Mouse (Mus musculus) forebrain, embryonic 13.5 days (tissue): Measurements from ENCODE around the gene Rasip1. TPM values are rescaled to one million over a fixed set of nuclear protein-coding genes. Genes with fewer than 3 reads are reported as not detected.

Experiments
- ATAC-seq: fragments of 200-750 bp; cut with Nextera tagmentation; 2 replicates; pipeline ENCODE4 v1.8.0; 2017
- H3K27ac ChIP-seq: fragments of 300-500 bp; sonication (generic); 2 replicates; pipeline ENCODE4 v1.5.1; 2015; ENCODE audit warnings: inconsistent platforms, mild to moderate bottlenecking, moderate library complexity
- H3K27me3 ChIP-seq: fragments of 300-500 bp; sonication (generic); 2 replicates; pipeline ENCODE4 v1.6.1; 2015; ENCODE audit warnings: mild to moderate bottlenecking, inconsistent platforms
- H3K36me3 ChIP-seq: fragments of 300-500 bp; sonication (generic); 2 replicates; pipeline ENCODE4 v1.6.1; 2015; ENCODE audit warnings: mild to moderate bottlenecking, inconsistent platforms; ENCODE audit not compliant: poor library complexity, severe bottlenecking
- H3K4me1 ChIP-seq: fragments of 300-500 bp; sonication (generic); 2 replicates; pipeline ENCODE4 v1.6.1; 2015; ENCODE audit warnings: inconsistent platforms
- H3K4me2 ChIP-seq: fragments of 300-500 bp; sonication (generic); 2 replicates; pipeline ENCODE4 v1.6.1; 2015; ENCODE audit warnings: inconsistent platforms, mild to moderate bottlenecking, moderate library complexity
- H3K4me3 ChIP-seq: fragments of 300-500 bp; sonication (generic); 2 replicates; pipeline ENCODE4 v1.5.1; 2015; ENCODE audit warnings: mild to moderate bottlenecking, inconsistent platforms
- H3K9ac ChIP-seq: fragments of 300-500 bp; sonication (generic); 2 replicates; pipeline ENCODE4 v1.6.1; 2015; ENCODE audit warnings: mild to moderate bottlenecking, inconsistent platforms
- H3K9me3 ChIP-seq: fragments of 300-500 bp; sonication (generic); replicated peaks from 2 replicates; pipeline ENCODE4 v1.6.1; 2016; ENCODE audit warnings: inconsistent platforms
- WGBS: fragments of 180-500 bp; shearing (Covaris S2); methylation state at CpG from one replicate; pipeline ENCODE4 v1.1.7; 2015; 5-methylcytosine and 5-hydroxymethylcytosine counted together
- polyA plus RNA-seq: library from polyadenylated mRNA; unstranded; fragments of >200 nt; fragmentation: Nextera tagmentation; extraction: Ambion mirVana; gene quantifications from 2 replicates; pipeline ENCODE4 v1.2.1, GENCODE M21; 2015

Gene Rasip1
- polyA plus RNA-seq, result 5.7 TPM in 2 replicates

DNA sequence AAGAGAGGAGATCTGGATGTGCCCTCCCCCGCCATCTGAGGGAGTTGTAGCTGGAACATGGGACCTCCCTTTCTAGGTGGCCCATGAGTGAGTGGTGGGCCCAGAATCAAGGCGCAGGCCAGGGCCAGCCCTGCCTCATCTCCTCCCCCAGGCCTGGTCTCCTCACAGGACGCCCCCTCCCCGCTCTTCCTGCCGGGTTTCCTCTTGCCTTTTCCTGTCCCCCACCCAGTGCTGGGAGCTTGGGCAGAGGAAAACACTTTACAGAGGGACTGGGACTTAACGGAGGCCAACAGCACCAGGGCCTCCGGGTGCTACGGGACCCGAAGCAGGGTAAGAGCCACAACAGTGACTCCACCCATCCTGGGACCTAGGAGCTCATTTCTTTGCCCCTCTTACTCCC lies at the start of gene Rasip1:
Gene Rasip1, plus strand, starts transcription at position 228 of the 400 bp plus-strand sequence.
- peaks cover 26% of the 10 kb centered on the region for H3K27me3 ChIP-seq
- H3K36me3 ChIP-seq, result no peaks in the 10 kb centered on the region
- H3K4me2 ChIP-seq, result peak within 1 kb of the TSS; percentile 88
- H3K4me3 ChIP-seq, result peak within 1 kb of the TSS; percentile 55
- no peak for ATAC-seq
- H3K27ac ChIP-seq, result peak within 1 kb of the TSS; percentile 84
- H3K4me1 ChIP-seq, result peaks cover 8% of the 10 kb centered on the region
- peak within 1 kb of the TSS; percentile 78 for H3K9ac ChIP-seq
- H3K9me3 ChIP-seq, result no peaks in the 10 kb centered on the region
- 87% methylated on average over 9 of the region's 9 CpGs for WGBS

DNA sequence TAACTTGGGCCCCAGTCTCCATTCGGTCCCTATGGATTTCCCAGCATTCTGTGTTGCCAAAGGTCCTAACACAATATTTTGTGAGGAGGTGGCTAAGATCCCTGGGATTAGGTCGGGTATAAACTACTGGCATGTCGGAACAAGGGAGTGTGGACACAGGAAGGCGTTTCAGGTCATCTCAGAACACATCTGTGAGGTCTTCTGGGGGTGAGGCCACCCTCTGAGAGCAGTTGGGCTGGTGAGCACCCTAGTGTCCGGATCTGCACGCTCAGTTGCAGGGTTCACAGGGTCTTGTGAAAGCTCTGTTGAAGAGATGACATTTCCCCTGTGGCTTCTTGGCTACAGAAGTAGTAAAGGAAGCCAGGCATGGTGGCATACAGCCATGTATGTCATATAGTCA lies 41.4 kb upstream of the Rasip1 start:
- Histone ChIP-seq H3K27ac (no peak overlapping the region), H3K4me3 (no peak overlapping the region), H3K4me1 (peaks cover 6% of the 10 kb centered on the region; the same call in 1 of the 2 replicates), H3K4me2 (no peak overlapping the region), H3K9ac (no peak overlapping the region), H3K36me3 (peaks cover 35% of the 10 kb centered on the region), H3K27me3 (no peaks in the 10 kb centered on the region), H3K9me3 (no peaks in the 10 kb centered on the region)
- no peak for ATAC-seq
- 90% methylated on average over 6 of the region's 6 CpGs for WGBS

DNA sequence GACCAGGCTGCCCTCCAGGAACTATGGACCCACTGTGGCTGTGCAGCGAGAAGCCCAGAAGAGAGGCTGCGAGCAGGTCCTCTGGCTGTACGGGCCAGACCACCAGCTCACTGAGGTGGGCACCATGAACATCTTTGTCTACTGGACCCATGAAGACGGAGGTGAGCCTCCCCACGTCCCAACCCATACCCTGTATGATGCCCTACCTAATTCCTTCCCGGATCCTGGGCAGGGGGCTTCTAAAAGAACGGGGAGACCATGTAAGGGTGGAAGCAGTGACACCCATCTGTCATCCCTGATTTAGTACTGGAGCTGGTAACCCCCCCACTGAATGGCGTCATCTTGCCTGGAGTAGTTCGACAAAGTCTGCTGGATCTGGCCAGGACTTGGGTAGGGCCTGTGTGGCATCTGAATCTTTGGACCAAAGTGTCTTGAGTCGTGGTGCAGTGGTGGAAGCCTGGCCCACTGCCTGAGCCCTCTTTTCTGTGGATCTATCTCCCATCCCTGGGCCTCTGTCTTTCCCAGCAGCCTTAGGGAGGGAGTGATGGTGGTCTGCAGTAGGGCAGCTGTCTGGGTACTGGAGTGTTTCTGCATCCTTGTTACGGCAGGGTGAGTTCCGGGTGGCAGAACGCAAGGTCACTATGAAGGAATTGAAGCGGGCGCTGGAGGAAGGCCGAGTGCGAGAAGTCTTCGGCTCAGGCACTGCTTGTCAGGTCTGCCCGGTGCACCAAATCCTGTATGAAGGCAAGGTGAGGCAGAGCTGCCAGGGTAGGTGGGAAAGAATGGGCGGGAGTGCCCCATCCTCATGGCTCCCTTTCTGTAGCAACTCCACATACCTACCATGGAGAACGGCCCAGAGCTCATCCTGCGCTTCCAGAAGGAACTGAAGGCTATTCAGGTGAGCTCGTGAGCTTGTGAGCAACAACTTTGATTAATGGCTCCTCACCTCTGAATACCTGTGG lies 39.4 kb upstream of the Rasip1 start:
- Histone ChIP-seq H3K9me3 (no peaks in the 10 kb centered on the region), H3K4me2 (no peak overlapping the region), H3K36me3 (peaks cover 35% of the 10 kb centered on the region), H3K4me1 (peaks cover 6% of the 10 kb centered on the region; the same call in 1 of the 2 replicates), H3K9ac (no peak overlapping the region), H3K4me3 (no peak overlapping the region), H3K27ac (no peak overlapping the region), H3K27me3 (no peaks in the 10 kb centered on the region)
- ATAC-seq, result no peak
- WGBS, result 94% methylated on average over 23 of the region's 23 CpGs

DNA sequence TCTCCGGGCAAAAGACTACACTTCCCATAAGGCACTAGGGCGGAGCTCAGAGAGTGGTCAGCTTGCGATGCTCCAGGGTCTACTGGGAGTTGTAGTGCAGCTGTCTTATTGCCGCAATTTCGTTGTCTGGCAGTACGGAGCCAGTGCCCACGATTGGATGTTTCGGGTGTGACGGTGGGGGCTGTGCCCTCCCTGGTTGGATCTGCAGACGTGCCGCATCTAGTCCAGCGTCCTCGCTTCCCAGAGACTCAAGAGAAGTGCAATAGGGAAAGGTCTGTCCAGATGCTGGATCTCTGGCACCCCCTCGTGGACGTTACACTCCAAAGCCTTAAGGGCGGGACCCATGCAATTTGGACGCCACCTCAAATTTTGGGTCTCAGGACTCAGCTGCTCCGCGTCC lies 38.1 kb upstream of the Rasip1 start:
- H3K27me3 ChIP-seq, result no peaks in the 10 kb centered on the region
- H3K9ac ChIP-seq, result peak overlapping the region; percentile 48; the same call in 1 of the 2 replicates
- peaks cover 6% of the 10 kb centered on the region; the same call in 1 of the 2 replicates for H3K4me1 ChIP-seq
- H3K27ac ChIP-seq, result peak overlapping the region; percentile 11; the same call in 1 of the 2 replicates
- peak; percentile 99 for ATAC-seq
- 5% methylated on average over 19 of the region's 19 CpGs for WGBS
- no peaks in the 10 kb centered on the region for H3K9me3 ChIP-seq
- H3K36me3 ChIP-seq, result peaks cover 35% of the 10 kb centered on the region
- H3K4me3 ChIP-seq, result peak overlapping the region; percentile 34
- peak overlapping the region; percentile 57 for H3K4me2 ChIP-seq

DNA sequence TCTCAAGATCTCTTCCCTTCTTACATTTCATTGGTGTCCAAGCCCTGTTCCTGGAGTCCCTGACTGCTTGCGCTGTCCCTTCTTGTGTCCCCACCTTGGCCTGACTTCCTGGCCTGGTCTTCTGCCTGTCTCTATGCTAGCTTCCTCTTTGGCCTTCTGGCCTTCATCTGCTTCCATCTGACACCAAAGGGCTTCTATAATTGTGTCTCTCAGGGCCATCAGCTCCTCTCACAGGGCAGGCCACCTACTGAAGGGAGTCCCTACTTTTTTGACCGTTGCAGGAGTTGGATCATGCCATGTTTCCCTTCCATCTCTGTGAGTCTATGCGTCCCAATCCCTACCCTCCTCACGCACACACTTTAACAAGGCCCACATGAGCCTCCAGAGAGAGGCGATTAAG lies 37.4 kb upstream of the Rasip1 start:
- ATAC-seq, result no peak
- 0 out of 2 replicates have a peak overlapping the region, but pooled peaks have one; percentile 48 for H3K9ac ChIP-seq
- H3K4me2 ChIP-seq, result no peak overlapping the region
- peaks cover 6% of the 10 kb centered on the region; the same call in 1 of the 2 replicates for H3K4me1 ChIP-seq
- H3K36me3 ChIP-seq, result peaks cover 31% of the 10 kb centered on the region
- H3K9me3 ChIP-seq, result no peaks in the 10 kb centered on the region
- 95% methylated on average over 5 of the region's 5 CpGs for WGBS
- H3K27me3 ChIP-seq, result no peaks in the 10 kb centered on the region
- H3K4me3 ChIP-seq, result no peak overlapping the region
- no peak overlapping the region for H3K27ac ChIP-seq

DNA sequence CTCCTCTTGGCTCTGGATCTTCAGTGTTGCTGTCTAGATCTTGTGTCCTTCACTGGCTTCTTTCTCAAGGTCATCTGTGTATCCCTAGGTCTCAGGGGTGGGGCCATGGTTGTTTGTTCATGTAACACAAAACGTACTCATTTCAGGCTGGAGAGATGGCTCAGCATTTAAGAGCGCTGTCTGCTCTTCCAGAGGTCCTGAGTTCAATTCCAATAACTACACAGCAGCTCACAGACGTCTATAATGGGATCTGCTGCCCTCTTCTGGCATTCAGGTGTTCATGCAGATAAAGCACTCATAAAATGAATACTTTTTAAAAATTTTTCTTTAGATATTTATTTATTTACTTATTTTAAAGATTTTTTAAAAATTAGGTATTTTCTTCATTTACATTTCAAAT lies 36.4 kb upstream of the Rasip1 start:
- 64% methylated on average over 3 of the region's 3 CpGs for WGBS
- Histone ChIP-seq H3K9ac (no peak overlapping the region), H3K9me3 (no peaks in the 10 kb centered on the region), H3K27me3 (no peaks in the 10 kb centered on the region), H3K4me2 (no peak overlapping the region), H3K27ac (no peak overlapping the region), H3K4me3 (no peak overlapping the region), H3K4me1 (peaks cover 6% of the 10 kb centered on the region; the same call in 1 of the 2 replicates), H3K36me3 (peaks cover 22% of the 10 kb centered on the region)
- ATAC-seq, result no peak

DNA sequence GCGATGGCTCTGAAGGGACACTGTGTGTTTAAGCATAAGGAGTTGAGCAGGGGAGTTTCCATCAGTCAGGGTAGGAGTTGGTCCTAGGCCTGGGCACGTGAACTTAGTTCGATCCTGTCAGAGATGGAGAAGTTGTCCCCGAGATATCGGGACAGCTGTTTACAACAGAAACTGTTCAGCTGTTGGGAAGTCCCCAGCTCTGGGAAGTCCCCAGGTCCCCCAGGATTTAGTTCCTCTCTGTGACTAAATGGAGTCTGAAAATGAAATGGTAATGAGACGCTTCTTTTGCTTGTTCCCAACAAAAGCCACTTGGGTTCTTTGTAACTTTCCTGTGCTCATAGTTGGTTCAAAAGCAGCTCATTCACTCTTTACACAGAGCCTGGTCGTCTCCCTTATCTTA lies 35.4 kb upstream of the Rasip1 start:
- ATAC-seq, result no peak
- no peak overlapping the region for H3K9ac ChIP-seq
- peaks cover 6% of the 10 kb centered on the region; the same call in 1 of the 2 replicates for H3K4me1 ChIP-seq
- no peaks in the 10 kb centered on the region for H3K27me3 ChIP-seq
- H3K4me3 ChIP-seq, result no peak overlapping the region
- no peak overlapping the region for H3K27ac ChIP-seq
- no peaks in the 10 kb centered on the region for H3K9me3 ChIP-seq
- peaks cover 12% of the 10 kb centered on the region for H3K36me3 ChIP-seq
- no peak overlapping the region for H3K4me2 ChIP-seq
- WGBS, result 82% methylated on average over 7 of the region's 7 CpGs

DNA sequence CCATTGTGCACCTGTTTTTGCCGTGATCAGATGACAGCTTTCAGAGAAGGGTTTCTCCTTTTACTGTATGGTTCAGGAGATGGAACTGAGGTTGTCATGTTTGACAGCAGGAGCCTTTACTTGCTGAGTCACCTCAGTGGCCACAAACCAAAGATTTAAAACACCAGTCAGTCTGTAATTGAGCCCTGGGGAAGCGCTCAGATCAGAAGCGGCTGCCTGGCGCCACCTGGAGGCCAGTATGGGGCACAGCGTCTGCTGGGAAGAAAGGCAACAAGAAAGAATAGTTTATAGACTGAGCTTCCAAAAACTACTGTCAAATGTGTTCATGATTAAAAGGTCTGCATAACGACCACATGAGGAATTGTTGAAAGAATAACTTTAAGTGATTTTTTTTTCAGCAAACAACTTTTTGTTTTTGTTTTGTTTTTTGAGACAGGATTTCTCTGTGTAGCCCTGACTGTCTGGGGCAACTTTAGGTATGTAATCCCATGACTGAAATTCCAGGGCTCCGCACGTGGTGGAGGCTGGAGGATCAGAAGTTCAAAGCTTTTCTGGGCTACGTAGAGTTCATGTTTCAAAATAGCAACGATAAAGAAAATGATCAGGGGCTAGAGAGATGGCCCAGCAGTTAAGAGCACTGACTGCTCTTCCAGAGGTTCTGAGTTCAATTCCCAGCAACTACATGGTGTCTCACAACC lies 34.0 kb upstream of the Rasip1 start:
- Histone ChIP-seq H3K9ac (no peak overlapping the region), H3K4me2 (no peak overlapping the region), H3K4me1 (peaks cover 6% of the 10 kb centered on the region; the same call in 1 of the 2 replicates), H3K9me3 (no peaks in the 10 kb centered on the region), H3K27me3 (no peaks in the 10 kb centered on the region), H3K36me3 (0 out of 2 replicates have a peak, but pooled peaks cover under 1% of the 10 kb centered on the region), H3K4me3 (no peak overlapping the region), H3K27ac (no peak overlapping the region)
- WGBS, result 28% methylated on average over 10 of the region's 10 CpGs
- no peak for ATAC-seq

DNA sequence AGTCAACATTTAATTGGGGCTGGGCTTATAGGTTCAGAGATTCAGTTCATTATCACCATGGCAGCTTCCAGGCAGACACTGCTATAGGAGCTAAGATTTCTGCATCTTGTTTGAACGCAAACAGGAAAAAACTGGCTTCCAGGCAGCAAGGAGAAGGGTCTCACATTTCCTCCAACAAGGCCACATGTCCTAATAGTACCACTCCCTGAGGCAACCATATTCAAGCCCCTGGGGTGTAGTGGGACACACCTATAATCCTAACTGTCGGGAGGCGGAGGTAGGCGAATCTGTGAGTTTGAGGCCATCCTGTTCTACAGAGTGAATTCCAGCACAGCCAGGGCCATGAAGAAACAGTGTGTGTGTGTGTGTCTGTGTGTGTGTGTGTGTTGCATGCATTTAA lies 32.1 kb upstream of the Rasip1 start:
- Histone ChIP-seq H3K36me3 (no peaks in the 10 kb centered on the region), H3K27me3 (no peaks in the 10 kb centered on the region), H3K4me3 (no peak overlapping the region), H3K4me2 (no peak overlapping the region), H3K4me1 (no peaks in the 10 kb centered on the region), H3K9ac (no peak overlapping the region), H3K27ac (no peak overlapping the region), H3K9me3 (no peaks in the 10 kb centered on the region)
- WGBS, result 84% methylated on average over 4 of the region's 4 CpGs
- ATAC-seq, result no peak

DNA sequence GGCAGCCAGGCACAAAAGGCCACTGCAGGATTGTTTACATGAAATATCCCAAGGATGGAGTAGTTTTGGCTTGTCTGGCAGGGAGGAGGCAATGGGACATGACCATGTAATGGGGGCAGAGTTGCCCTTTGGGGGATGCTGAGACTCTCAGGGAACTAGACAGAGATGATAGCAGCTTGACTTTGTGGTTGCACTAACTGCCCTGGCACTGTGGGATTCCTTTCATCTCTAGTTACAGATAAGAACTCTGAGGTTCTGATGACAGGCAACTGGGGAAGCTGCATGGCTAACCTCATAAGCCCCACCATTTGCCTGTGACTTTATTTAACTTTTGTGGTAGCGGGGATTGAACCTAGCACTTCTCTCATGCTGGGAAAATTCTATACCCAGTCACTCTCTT lies 31.2 kb upstream of the Rasip1 start:
- Histone ChIP-seq H3K27ac (no peak overlapping the region), H3K4me1 (no peaks in the 10 kb centered on the region), H3K4me3 (no peak overlapping the region), H3K9ac (no peak overlapping the region), H3K36me3 (no peaks in the 10 kb centered on the region), H3K27me3 (no peaks in the 10 kb centered on the region), H3K9me3 (no peaks in the 10 kb centered on the region), H3K4me2 (no peak overlapping the region)
- no peak for ATAC-seq
- WGBS, result 70% methylated on average over 1 of the region's 1 CpGs

DNA sequence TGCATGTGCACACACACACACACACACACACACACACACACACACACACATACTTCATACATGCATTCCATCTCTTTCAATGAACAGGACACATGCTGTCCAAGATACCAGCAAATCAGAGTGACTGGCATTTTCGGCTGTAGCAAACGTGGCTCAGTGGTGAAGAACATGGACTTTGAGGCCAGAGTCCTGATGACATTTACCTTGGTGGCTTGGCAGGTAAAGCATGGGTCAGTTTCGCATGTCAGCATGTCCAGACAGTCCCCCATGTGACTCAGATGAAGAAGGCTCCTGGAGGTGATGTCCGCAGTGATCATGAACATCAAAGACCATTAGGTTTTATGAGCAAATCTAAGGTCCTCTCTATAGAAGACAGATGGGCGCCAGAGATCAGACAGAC lies 30.3 kb upstream of the Rasip1 start:
- no peak overlapping the region for H3K4me3 ChIP-seq
- H3K4me1 ChIP-seq, result no peaks in the 10 kb centered on the region
- no peaks in the 10 kb centered on the region for H3K27me3 ChIP-seq
- no peak overlapping the region for H3K4me2 ChIP-seq
- WGBS, result 91% methylated on average over 5 of the region's 5 CpGs
- no peak overlapping the region for H3K27ac ChIP-seq
- no peak overlapping the region for H3K9ac ChIP-seq
- H3K36me3 ChIP-seq, result no peaks in the 10 kb centered on the region
- ATAC-seq, result no peak
- no peaks in the 10 kb centered on the region for H3K9me3 ChIP-seq

DNA sequence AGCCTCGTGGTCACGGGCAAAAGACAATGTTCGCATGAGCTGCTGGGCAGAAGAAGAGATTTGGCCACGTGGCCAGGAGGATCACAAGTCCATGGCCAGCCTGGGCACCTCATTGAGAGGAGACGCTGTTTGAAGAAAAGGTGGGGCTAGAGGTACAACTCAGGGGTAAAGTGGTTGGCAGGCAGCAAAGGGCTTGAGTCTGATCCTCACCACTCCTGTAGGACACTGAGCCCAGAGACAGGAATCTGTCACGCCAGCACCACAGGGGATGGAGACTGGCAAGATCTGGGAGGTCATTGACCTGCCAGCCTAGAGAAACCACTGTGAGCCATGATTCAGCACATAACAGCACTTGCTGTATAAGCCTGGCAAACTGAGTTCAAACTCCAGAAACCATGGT lies 29.8 kb upstream of the Rasip1 start:
- Histone ChIP-seq H3K9me3 (no peaks in the 10 kb centered on the region), H3K27ac (no peak overlapping the region), H3K4me2 (no peak overlapping the region), H3K36me3 (no peaks in the 10 kb centered on the region), H3K4me1 (no peaks in the 10 kb centered on the region), H3K9ac (no peak overlapping the region), H3K4me3 (no peak overlapping the region), H3K27me3 (no peaks in the 10 kb centered on the region)
- no peak for ATAC-seq
- WGBS, result 95% methylated on average over 6 of the region's 6 CpGs
